Mouse (Mus musculus) neural tube, embryonic 12.5 days (tissue): ENCODE data around the gene Arid3b. TPM values are rescaled to one million over a fixed set of nuclear protein-coding genes. Genes with fewer than 3 reads are reported as not detected.

ENCODE experiments used
- ATAC-seq: fragments of 200-750 bp; cut with Nextera tagmentation; 2 replicates; pipeline ENCODE4 v1.8.0; 2017; ENCODE audit warnings: low read depth, mild to moderate bottlenecking, moderate TSS enrichment, moderate library complexity; ENCODE audit not compliant: low FRiP score
- H3K27ac ChIP-seq: fragments of 300-500 bp; sonication (generic); 2 replicates; pipeline ENCODE4 v1.5.1; 2016
- H3K27me3 ChIP-seq: fragments of 300-500 bp; sonication (generic); replicated peaks from 2 replicates; pipeline ENCODE4 v1.6.1; 2016; ENCODE audit warnings: mild to moderate bottlenecking
- H3K36me3 ChIP-seq: fragments of 300-500 bp; sonication (generic); 2 replicates; pipeline ENCODE4 v1.6.1; 2016; ENCODE audit warnings: mild to moderate bottlenecking
- H3K4me1 ChIP-seq: fragments of 300-500 bp; sonication (generic); 2 replicates; pipeline ENCODE4 v1.6.1; 2016
- H3K4me2 ChIP-seq: fragments of 300-500 bp; sonication (generic); replicated peaks from 2 replicates; pipeline ENCODE4 v1.6.1; 2016; ENCODE audit warnings: mild to moderate bottlenecking
- H3K4me3 ChIP-seq: fragments of 300-500 bp; sonication (generic); 2 replicates; pipeline ENCODE4 v1.5.1; 2016
- H3K9ac ChIP-seq: fragments of 300-500 bp; sonication (generic); 2 replicates; pipeline ENCODE4 v1.6.1; 2016; ENCODE audit warnings: mild to moderate bottlenecking
- H3K9me3 ChIP-seq: fragments of 300-500 bp; sonication (generic); 2 replicates; pipeline ENCODE4 v1.6.1; 2016; ENCODE audit warnings: mild to moderate bottlenecking
- WGBS: fragments of 180-500 bp; shearing (Covaris S2); methylation state at CpG from one replicate; pipeline ENCODE4 v1.1.7; 2016; 5-methylcytosine and 5-hydroxymethylcytosine counted together
- polyA plus RNA-seq: library from polyadenylated mRNA; unstranded; fragments of >200 nt; fragmentation: Nextera tagmentation; extraction: Ambion mirVana; gene quantifications from 2 replicates; pipeline ENCODE4 v1.2.1, GENCODE M21; 2016

Gene Arid3b
- polyA plus RNA-seq, 1 experiment from 2014 or later = 21.0 TPM

GRCm38 (mm10) chr9:57758528-57758927, 78.1 kb downstream of the Arid3b start:
- Histone ChIP-seq H3K36me3 (peaks cover 75% of the 10 kb centered on the region), H3K9ac (no peak overlapping the region), H3K4me2 (no peak overlapping the region), H3K27me3 (no peaks in the 10 kb centered on the region), H3K27ac (no peak overlapping the region), H3K4me1 (peaks cover 19% of the 10 kb centered on the region), H3K9me3 (no peaks in the 10 kb centered on the region), H3K4me3 (no peak overlapping the region)
- 93% methylated on average over 22 of the region's 22 CpGs for WGBS
- no peak for ATAC-seq

- no peak for ATAC-seq
- no peak overlapping the region for H3K4me2 ChIP-seq
- WGBS = 95% methylated on average over 3 of the region's 3 CpGs
- no peaks in the 10 kb centered on the region for H3K9me3 ChIP-seq
- no peak overlapping the region for H3K27ac ChIP-seq
- H3K36me3 ChIP-seq = peaks cover 84% of the 10 kb centered on the region
- no peak overlapping the region for H3K4me3 ChIP-seq
- H3K27me3 ChIP-seq = no peaks in the 10 kb centered on the region
- peaks cover 9% of the 10 kb centered on the region for H3K4me1 ChIP-seq
- no peak overlapping the region for H3K9ac ChIP-seq
Observed at GRCm38 (mm10) chr9:57757578-57757977, 79.0 kb downstream of the Arid3b start.

- H3K9me3 ChIP-seq = no peaks in the 10 kb centered on the region
- no peak overlapping the region for H3K4me3 ChIP-seq
- no peak overlapping the region for H3K4me2 ChIP-seq
- no peak overlapping the region for H3K9ac ChIP-seq
- no peaks in the 10 kb centered on the region for H3K4me1 ChIP-seq
- no peak overlapping the region for H3K27ac ChIP-seq
- no peak for ATAC-seq
- H3K27me3 ChIP-seq = no peaks in the 10 kb centered on the region
- WGBS = 86% methylated on average over 7 of the region's 7 CpGs
- H3K36me3 ChIP-seq = peaks cover 99% of the 10 kb centered on the region
Observed at GRCm38 (mm10) chr9:57750901-57751300, 85.7 kb downstream of the Arid3b start.

GRCm38 (mm10) chr9:57748831-57749230, 87.8 kb downstream of the Arid3b start:
- Histone ChIP-seq H3K9ac (no peak overlapping the region), H3K27me3 (no peaks in the 10 kb centered on the region), H3K27ac (no peak overlapping the region), H3K4me2 (no peak overlapping the region), H3K9me3 (no peaks in the 10 kb centered on the region), H3K36me3 (peaks cover 88% of the 10 kb centered on the region), H3K4me3 (no peak overlapping the region), H3K4me1 (no peaks in the 10 kb centered on the region)
- no peak for ATAC-seq
- WGBS = 87% methylated on average over 1 of the region's 1 CpGs

GRCm38 (mm10) chr9:57748137-57748536, 88.5 kb downstream of the Arid3b start:
- Histone ChIP-seq H3K9me3 (no peaks in the 10 kb centered on the region), H3K27me3 (no peaks in the 10 kb centered on the region), H3K27ac (no peak overlapping the region), H3K9ac (no peak overlapping the region), H3K36me3 (peaks cover 84% of the 10 kb centered on the region), H3K4me2 (no peak overlapping the region), H3K4me1 (no peaks in the 10 kb centered on the region), H3K4me3 (no peak overlapping the region)
- no peak for ATAC-seq
- WGBS = 92% methylated on average over 6 of the region's 6 CpGs

DNA sequence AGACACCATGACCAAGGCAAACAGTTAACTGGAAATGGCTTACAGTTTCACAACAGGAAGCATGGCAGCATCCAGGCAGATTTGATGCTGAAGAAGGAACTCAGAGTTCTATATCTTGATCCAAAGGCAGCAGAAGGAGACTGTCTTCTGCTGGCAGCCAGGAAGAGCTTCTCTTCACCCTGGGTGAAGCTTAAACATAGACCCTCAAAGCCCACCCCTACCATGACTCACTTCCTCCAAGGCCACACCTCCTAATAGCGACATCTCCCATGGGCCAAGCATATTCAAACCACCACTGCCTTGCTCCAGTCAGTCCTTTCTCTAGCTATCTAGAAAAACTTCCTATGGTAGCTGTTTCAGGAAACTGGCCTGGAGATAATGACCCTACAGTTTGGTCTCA, 89.5 kb downstream of the Arid3b start:
- Histone ChIP-seq H3K4me3 (no peak overlapping the region), H3K4me2 (no peak overlapping the region), H3K36me3 (peaks cover 75% of the 10 kb centered on the region), H3K4me1 (no peaks in the 10 kb centered on the region), H3K9me3 (no peaks in the 10 kb centered on the region), H3K27me3 (no peaks in the 10 kb centered on the region), H3K27ac (no peak overlapping the region), H3K9ac (no peak overlapping the region)
- WGBS = 80% methylated on average over 1 of the region's 1 CpGs
- no peak for ATAC-seq

- H3K4me1 ChIP-seq = no peaks in the 10 kb centered on the region
- ATAC-seq = no peak
- 80% methylated on average over 3 of the region's 3 CpGs for WGBS
- no peak overlapping the region for H3K9ac ChIP-seq
- H3K9me3 ChIP-seq = no peaks in the 10 kb centered on the region
- H3K27ac ChIP-seq = no peak overlapping the region
- H3K4me3 ChIP-seq = no peak overlapping the region
- H3K4me2 ChIP-seq = no peak overlapping the region
- no peaks in the 10 kb centered on the region for H3K27me3 ChIP-seq
- peaks cover 60% of the 10 kb centered on the region for H3K36me3 ChIP-seq
Observed at GRCm38 (mm10) chr9:57744462-57745091, 92.0 kb downstream of the Arid3b start.

Other genes starting within 250 kb of the Arid3b start
- 20.7 and 22.9 TPM in 2 replicates for gene Ulk3, start 247.3 kb downstream of the Arid3b start, polyA plus RNA-seq
- gene Cplx3, start 230.5 kb downstream of the Arid3b start, polyA plus RNA-seq = not detected in 2 replicates
- gene Lman1l, start 216.0 kb downstream of the Arid3b start, polyA plus RNA-seq = not detected in 2 replicates
- gene Csk, start 183.2 kb downstream of the Arid3b start, polyA plus RNA-seq = 40.3 and 41.7 TPM in 2 replicates
- gene Cyp1a2, start 153.1 kb downstream of the Arid3b start, polyA plus RNA-seq = not detected in 2 replicates
- not detected in 2 replicates for gene Cyp1a1, start 148.9 kb downstream of the Arid3b start, polyA plus RNA-seq
- gene Edc3, start 128.3 kb downstream of the Arid3b start, polyA plus RNA-seq = 38.4 and 41.0 TPM in 2 replicates
- gene Clk3, start 70.9 kb downstream of the Arid3b start, polyA plus RNA-seq = 80.9 and 84.9 TPM in 2 replicates
- gene Ubl7, start 74.2 kb upstream of the Arid3b start, polyA plus RNA-seq = 148 and 153 TPM in 2 replicates
- 0.85 and 1.3 TPM in 2 replicates for gene Sema7a, start 103.3 kb upstream of the Arid3b start, polyA plus RNA-seq
- gene Cyp11a1, start 169.6 kb upstream of the Arid3b start, polyA plus RNA-seq = 0.17 TPM in 1 of 2 replicates, not detected in the other
- gene Stra6, start 227.0 kb upstream of the Arid3b start, polyA plus RNA-seq = 40.5 and 46.6 TPM in 2 replicates